ENCODE assay signal across 22 mouse cellular contexts in the genomic region with DNA sequence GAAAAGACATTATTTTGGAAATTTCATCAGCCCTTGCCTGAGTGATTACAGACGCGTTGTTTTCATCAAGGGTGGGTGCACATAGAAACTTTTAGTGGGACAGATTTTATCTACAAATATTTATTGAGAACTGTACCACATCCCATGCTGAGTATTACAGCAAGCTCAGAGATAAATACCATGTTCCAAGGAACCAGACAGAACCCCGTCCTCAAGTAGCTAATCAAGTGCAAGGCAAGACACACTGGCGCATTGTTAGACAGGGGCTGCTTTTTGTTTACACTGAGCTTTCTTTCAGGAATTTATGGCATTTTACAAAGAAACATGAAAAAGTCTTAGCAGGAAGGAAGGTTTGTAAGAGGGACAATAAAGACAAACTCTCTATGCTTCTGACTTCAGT.
DNase-seq lines count a peak whose midpoint lies in the region; ATAC-seq and TF ChIP-seq lines count a peak whose summit lies in the region.
"Had no signal": no experiment of that assay in that cellular context is flagged by ENCODE, and none has a peak within 500 bp of the region (broad histone marks: within the 10 kb centered on the region; RNA-seq: fewer than 3 reads in every experiment).

No protein-coding gene starts in this region.

- no peaks in the 10 kb centered on the region for H3K27me3 ChIP-seq in lung, embryonic 14.5 days (ENCODE audit: insufficient read depth, low read length)
- no peaks in the 10 kb centered on the region for H3K27me3 ChIP-seq in lung, embryonic 15.5 days
- no peaks in the 10 kb centered on the region for H3K27me3 ChIP-seq in lung, embryonic 16.5 days (ENCODE audit: control insufficient read depth, insufficient read depth, low read depth, low read length)
- H3K27me3 ChIP-seq: CH12.LX, Patski had no signal

- H3K36me3 ChIP-seq in lung, embryonic 14.5 days (ENCODE audit: insufficient read depth): no peaks in the 10 kb centered on the region
- no peaks in the 10 kb centered on the region for H3K36me3 ChIP-seq in lung, embryonic 15.5 days
- no peaks in the 10 kb centered on the region for H3K36me3 ChIP-seq in lung, embryonic 16.5 days (ENCODE audit: control insufficient read depth, insufficient read depth, low read length)
- H3K36me3 ChIP-seq: G1E had no signal

- H3K4me1 ChIP-seq in lung, embryonic 14.5 days (ENCODE audit: insufficient read depth): no peaks in the 10 kb centered on the region
- no peaks in the 10 kb centered on the region; the same call in 1 of the 2 replicates for H3K4me1 ChIP-seq in lung, adult 2 months (ENCODE audit: control insufficient read depth, insufficient read depth, low read length)
- peaks cover 16% of the 10 kb centered on the region; the same call in 1 of the 2 replicates for H3K4me1 ChIP-seq in lung, embryonic 15.5 days
- H3K4me1 ChIP-seq in lung, embryonic 16.5 days (replicated peaks; ENCODE audit: control insufficient read depth, insufficient read depth, low read length): no peaks in the 10 kb centered on the region; the same call in 1 of the 2 replicates

- no peak overlapping the region for H3K9ac ChIP-seq in lung, embryonic 14.5 days
- H3K9ac ChIP-seq in lung, embryonic 15.5 days: no peak overlapping the region
- H3K9ac ChIP-seq in lung, embryonic 16.5 days (ENCODE audit: low read length): no peak overlapping the region

- peak; percentile 19 for DNase-seq in lung, embryonic 14.5 days
- DNase-seq in lung, adult 2 months: no peak
- DNase-seq in lung, postnatal 25 days (ENCODE audit: low spot score): no peak
- DNase-seq in lung, adult 18-20 months: no peak
- DNase-seq in lung, postnatal 36 days: peak; percentile 1
- DNase-seq in lung, postnatal 4 days: no peak
- DNase-seq: adrenal gland, adult 2 months; adrenal gland, adult 8-10 months; adrenal gland, postnatal 10 days; adrenal gland, postnatal 14 days; adrenal gland, postnatal 25 days; adrenal gland, postnatal 36 days; B cell, adult 2 months; cerebellum, adult 11 months; cerebellum, adult 11-12 months had no signal

- H3K27ac ChIP-seq in lung, embryonic 14.5 days (ENCODE audit: low read depth): no peak overlapping the region
- no peak overlapping the region for H3K27ac ChIP-seq in lung, embryonic 15.5 days
- no peak overlapping the region for H3K27ac ChIP-seq in lung, embryonic 16.5 days (ENCODE audit: low read length)

- H3K9me3 ChIP-seq in lung, embryonic 14.5 days (ENCODE audit: low read depth, low read length): no peaks in the 10 kb centered on the region
- H3K9me3 ChIP-seq in lung, embryonic 15.5 days: no peaks in the 10 kb centered on the region
- no peaks in the 10 kb centered on the region for H3K9me3 ChIP-seq in lung, embryonic 16.5 days (ENCODE audit: control insufficient read depth, low read length)

- no peak for TF ChIP-seq CTCF in lung, embryonic 14.5 days (IDR thresholded peaks at IDR 0.05; ENCODE audit: low read depth)
- TF ChIP-seq CTCF in lung, adult 2 months (IDR thresholded peaks at IDR 0.05; ENCODE audit: insufficient read depth, low read length): no peak

- WGBS in lung, embryonic 14.5 days: 53% methylated on average over 4 of the region's 4 CpGs
- WGBS in lung, adult 2 months: 56% methylated on average over 4 of the region's 4 CpGs
- WGBS in lung, embryonic 15.5 days: 49% methylated on average over 4 of the region's 4 CpGs
- 41% methylated on average over 4 of the region's 4 CpGs for WGBS in lung, embryonic 16.5 days

- no peak overlapping the region for H3K4me3 ChIP-seq in lung, embryonic 14.5 days (ENCODE audit: low read depth, low read length)
- H3K4me3 ChIP-seq in lung, adult 2 months (replicated peaks; ENCODE audit: extremely low read depth, low read depth, low read length): no peak overlapping the region
- H3K4me3 ChIP-seq in lung, embryonic 15.5 days: no peak overlapping the region
- no peak overlapping the region for H3K4me3 ChIP-seq in lung, embryonic 16.5 days (ENCODE audit: low read length)

- no peak overlapping the region for H3K4me2 ChIP-seq in lung, embryonic 14.5 days
- H3K4me2 ChIP-seq in lung, embryonic 15.5 days: no peak overlapping the region
- H3K4me2 ChIP-seq in lung, embryonic 16.5 days (ENCODE audit: low read depth, low read length): no peak overlapping the region

- TF ChIP-seq POLR2A in lung, adult 2 months (IDR thresholded peaks at IDR 0.05; ENCODE audit: borderline replicate concordance, extremely low read depth, low read depth, low read length): no peak

- no peak for ATAC-seq in lung, embryonic 14.5 days (ENCODE audit: insufficient read depth)
- peak; percentile 62; the same call in 1 of the 2 replicates for ATAC-seq in lung, embryonic 15.5 days (ENCODE audit: borderline replicate concordance, extremely low read depth, low FRiP score, low TSS enrichment)
- ATAC-seq in lung, embryonic 16.5 days (ENCODE audit: low read depth): peak; percentile 69
- ATAC-seq: activated CD4-positive, CD25-positive, alpha-beta regulatory T cell, adult 4 months; CD4-positive, CD25-positive, alpha-beta regulatory T cell, adult 4 months; Patski had no signal

Comparison
In these comparisons a context has a peak if more than half of its experiments do, and no peak if none do; other contexts are left out.
1. DNase-seq: peak in lung, embryonic 14.5 days (single experiment) and lung, postnatal 36 days (single experiment); none in lung, adult 2 months (single experiment), lung, postnatal 25 days (single experiment), lung, adult 18-20 months (0 of 2) and lung, postnatal 4 days (0 of 2).